Mouse (Mus musculus): ENCODE results near the gene Abr.

The Abr gene

DNA sequence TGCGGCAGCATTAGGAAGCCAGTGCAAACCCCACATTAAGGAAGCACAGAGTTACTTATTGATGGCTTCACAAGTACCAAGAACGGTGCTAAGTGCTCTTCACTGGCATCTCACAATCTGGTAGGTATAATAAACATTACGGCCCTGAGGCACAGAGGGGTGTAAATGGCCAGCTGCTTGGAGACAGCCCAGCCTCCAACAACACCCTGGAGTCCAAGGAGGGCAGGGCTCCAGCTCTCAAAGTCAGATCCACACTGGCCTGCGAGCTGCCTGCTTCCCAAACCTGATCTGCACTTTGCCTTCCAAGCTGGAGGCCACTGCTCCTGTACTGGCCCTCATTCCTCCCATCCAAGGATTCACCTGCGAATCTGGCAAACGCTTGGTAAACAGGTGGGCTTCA, 132.7 kb downstream of the Abr start:
- DNase-seq, result no peak

DNA sequence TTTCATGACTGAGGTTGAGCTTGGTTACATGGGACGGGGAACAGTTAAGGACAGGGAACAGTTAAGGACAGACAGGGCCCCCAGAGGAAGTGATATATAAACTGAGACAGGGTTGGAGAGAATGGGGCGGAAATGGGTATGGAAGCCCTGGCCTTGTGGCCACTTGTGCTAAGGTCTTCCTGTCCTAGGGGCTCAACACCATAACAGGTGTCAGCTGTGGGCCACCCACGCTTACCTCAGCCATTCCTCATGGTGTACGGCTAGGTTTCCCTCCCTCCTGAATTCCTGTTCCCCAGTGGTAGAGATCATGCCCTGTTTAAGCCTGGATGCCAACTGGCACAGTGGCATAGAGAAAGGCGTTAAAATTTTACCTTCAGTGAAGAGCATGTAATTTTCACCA, 135.1 kb downstream of the Abr start:
- no peak for DNase-seq

DNA sequence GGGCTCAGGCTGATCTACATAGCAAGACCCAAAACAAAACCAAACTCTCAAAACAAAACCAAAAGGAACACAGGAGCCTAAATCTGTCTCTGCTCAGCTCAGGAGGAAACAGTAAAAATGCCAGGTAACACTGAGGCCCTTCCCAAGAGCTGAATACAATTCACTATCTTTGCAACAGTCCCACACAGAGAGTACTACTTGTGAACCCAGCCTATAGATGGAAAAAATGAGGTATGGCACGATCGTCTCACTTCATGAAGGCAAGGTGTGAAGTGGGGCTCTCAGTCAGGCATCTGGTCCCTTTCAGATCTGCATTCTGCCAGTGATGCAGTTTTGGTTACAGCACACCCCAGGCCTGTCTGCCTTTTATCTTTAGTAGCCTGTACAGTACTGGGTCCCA, 138.1 kb downstream of the Abr start:
- no peak for DNase-seq

DNA sequence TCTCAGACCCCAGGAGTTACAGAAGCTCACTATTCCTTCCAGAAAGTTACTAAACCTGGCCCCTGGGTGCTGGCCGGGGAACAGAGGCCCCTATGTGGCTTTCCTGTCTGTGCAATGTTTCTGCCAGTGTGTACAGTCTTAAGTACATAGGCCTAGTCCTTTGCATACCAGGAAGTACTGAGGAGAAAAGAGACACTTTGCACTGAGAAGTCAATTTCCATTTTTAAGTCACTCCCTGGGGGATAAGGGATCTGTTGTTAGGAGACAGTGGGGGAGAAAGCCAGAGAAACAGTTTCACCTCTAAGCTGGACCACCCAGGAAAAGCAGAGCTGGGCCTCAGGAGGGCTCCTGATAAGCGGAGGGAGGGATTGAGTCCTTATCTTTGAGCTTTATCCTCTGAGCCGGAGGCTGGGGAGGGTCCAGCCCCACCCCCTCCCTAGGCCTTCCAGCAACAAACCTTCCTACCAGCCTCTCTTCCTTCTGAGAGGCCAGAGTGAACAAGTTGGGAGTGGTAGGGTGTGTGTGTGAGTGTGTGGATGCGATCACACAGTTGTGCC, 138.9 kb downstream of the Abr start:
- DNase-seq, result no peak

DNA sequence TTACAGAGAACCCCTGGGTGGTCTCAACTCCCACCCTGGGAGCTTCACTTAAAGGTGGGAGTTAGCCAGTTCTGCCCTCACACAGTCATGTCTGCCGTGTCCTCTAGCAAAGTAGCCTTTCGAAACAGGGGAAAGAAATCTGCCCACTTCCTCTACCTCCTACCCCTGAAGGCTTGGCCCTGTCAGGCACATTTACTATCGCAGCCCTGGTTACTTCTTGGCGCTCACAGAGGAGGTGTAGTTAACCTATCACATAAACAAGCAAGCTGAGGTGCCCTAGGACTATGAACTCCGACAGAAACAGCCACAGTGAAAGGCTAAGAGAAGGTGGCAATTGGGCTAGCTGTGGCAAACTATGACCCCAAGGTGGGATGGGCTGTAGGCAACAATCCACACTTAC, 139.4 kb downstream of the Abr start:
- DNase-seq, result peak; percentile 26

DNA sequence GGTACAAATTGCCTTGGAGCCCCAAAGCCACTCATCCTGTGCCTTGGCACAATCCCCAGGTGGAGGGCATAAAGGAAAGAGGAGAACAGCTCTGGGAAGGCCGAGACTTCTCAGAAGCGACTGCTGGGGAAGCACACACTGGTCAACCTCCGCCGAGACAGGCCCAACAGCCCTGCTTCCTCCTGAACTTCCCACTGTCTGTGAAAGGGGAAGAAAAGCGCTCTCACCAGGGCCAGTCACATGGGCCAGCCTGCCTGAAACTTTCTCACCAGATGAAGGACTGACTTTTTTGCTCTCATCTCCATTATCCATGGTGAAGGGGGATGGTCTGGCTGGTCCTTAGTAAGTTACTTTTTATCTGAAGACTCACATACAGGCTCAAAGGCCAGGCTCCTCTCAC, 139.9 kb downstream of the Abr start:
- no peak for DNase-seq

DNA sequence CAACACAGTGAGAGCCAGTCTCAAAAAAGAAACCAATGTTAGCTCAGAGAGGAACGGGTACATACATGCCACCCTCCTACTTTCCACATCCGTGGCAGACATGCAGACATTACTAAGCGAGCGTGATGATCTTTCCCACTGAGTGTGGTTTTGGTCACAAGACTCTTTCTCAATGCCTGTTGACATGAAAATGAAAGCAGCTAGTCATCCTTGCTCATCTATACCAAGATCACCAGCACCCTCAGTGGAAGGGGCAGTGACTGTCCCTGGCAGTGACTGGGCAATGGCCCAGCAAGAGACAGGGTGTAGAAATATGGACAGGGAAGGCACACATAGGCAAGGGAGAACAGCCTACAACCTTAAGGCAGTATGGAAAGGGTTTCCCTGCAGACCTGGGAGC, 142.4 kb downstream of the Abr start:
- DNase-seq, result no peak

DNA sequence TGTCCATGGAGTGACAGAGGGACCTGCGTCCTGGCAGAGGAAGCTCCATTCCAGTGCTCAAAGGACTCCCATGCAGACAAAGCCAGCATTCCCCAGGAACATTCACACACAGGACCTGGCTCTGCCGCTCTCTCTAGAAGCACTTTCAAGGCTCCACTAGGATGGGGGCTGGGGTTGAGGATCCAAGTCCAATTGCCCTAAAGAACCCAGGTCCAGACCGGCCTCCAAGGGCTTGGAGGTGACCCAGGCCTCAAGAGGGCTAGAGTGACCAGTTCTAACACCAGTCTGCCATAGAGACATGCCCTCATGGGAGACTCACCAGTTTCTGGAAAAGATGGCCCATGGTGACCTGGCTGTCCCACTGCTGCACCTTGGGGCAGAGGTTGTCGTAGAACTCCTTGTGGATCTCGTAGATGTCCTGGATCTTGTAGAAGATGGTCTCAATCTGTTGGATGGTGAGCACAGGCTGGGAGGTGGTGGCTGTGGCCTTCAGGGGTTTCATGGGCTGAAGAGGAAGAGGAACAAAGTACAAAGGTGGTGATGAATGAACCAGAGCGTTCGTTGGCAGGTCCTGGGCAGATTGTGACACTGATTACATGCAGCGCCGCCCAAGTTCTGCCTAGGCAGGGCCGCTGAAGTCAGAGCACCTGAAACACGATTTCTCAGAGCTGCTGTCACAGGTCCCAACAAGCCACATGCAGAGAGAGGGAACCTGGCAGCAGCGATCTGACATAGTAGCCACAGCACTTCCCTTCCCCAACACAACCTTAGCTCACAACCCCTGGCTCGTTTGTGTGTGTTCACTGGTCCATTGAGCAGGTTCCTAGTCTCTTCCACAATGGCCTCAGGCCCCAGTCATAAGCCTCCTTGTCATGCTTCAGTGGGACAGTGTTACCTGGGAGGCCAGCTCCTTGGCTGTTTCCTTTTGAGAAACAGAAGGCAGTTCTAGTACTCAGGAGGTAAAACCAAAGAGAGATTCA, 143.1 kb downstream of the Abr start:
- peak; percentile 58 for DNase-seq

DNA sequence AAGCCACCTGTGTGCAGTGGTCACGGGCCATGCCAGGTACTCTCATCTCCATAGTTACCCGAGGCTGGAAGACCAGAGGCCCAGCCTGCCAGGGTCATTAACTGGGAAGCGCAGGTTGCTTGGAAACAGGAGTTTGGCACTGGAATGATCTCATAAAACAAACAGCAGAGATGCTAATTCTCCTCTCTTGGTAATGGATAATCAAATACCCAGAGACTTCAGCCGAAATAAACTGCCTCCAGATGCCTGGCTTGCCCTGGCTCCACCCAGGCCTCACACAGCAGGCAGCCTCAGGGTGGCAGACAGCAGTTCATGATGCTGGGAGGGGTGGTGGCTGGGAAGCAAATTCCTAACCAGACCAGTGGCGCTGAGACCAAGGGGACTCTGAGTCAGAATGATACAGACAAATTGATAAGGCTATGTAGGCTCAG, 145.0 kb downstream of the Abr start:
- DNase-seq, result peak; percentile 85

DNA sequence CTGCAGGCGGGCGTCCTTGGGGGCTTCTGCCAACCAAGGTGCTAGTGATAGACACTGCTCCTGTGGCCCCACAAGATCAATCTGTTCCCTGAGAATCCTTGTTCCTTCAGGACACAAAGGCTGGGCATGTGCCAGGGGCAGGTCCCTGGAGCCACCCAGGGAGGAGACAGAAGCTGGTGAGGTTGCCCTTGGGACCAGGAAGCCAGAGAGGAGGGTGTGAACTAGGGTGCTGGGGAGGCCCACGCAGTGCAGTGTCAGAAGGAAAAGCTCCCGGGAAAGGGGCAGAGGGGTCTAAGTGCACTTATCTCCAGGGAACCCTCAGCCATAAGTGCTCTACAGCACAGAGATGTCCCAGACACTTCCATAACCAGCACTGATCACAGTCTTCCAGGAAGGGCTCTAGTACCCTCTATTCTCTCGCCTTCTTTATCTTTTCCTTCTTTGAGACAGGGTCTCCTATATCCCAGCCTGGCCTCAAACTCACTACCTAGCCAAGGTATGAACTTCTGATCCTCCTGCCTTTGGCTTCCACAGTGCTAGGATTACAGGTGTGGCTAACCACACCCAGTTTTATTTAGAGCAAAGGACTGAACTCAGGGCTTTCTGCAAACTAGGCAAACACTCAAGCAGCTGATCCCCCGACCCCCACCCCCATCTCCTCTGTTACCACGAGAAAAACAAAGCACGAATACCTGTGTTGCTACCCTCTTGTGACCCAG, 145.6 kb downstream of the Abr start:
- DNase-seq, result no peak

DNA sequence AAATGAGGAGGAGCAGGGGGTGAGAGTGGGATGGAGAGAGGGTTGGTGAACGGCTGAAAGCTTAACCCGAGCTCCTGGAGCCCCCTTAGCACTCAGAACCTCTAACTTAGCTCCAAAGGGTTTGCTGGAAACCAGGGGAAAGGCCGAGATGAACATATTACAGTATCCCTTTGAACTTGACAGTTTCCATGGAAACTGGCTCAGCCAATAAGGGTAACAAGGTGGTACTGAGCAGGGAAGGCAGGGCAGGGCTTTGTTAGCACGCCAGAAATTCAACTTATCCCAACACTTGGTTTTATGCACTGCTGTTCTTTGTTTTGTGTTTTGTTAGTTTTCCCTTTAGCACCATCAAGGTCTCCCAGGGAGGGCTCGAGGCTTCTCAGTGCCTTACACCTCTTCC, 149.5 kb downstream of the Abr start:
- no peak for DNase-seq

DNA sequence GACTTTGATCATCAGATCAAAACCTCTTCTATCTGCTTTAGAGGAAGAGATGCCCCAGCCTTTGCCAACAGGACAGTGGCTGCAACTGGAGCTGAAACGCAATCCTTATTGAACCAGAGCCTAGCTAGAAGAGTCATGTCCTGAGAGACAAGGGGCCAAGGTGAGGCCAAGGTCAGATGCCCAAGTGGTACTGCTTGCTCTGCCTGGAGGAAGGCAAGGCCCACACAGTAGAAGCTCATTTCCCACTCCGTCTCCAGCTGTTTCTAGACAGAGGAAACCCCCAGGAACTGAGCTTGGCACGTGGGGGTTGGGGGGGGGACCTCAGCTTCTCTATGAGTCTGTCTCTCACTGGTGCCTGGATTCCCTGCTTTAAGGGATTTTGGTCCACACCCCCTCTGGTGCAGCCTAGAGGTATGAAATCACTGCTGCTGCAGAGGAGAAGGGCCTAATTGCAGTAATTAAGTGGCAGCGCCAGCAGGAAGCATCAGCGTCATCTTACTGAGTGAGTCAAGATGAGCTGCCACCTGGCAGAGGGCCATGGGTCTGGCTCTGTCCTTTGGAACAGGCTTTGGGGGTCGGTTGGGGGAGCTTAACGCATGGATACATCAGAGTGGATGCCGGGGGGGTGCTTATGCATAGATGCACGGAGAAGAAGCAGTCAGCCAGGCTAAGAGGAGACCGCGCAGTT, 152.7 kb downstream of the Abr start:
- no peak for DNase-seq

DNA sequence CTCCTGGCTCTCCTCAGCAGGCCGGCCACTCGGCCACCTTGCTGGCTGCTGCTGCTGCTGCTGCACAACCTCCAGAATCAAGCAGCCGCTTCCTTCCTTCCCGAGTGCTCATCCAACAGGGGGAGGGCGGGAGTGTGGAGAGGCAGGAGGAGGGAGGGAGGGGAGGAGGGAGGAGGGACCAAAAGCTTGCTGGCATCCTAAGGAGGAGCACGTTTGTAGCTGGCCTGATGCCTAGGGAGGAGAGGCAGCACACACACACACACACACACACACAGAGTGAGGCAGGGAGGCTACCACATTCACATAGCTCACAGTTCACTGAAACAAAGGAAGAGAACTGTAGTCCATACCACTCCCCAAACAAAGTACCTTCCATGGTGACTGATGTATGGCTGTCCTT, 153.8 kb downstream of the Abr start:
- no peak for DNase-seq

DNA sequence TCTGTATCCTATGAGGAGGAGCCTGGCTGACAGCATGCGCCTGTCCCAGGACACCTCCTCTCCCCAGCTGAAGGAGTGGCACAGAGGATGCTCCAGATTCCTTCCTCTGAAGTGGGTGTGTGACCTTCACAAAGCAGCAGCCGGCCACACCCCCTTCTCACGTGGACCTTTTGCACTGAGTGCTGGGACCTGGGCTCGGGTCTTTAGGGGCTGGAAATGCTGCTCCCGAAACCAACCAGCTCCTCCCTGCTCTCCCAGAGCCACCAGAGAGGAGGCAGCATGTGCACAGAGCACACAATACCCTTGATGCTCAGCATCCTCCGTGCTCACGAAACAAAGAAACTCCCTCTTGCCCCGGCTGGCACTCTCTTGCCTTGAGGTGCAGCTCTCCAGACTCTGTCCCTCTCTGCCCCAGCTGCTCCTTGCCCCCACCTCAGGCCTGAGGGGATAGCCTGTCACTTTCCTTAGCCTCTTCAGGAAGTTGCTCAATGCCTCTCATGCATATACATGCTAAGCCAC, 154.6 kb downstream of the Abr start:
- no peak for DNase-seq

DNA sequence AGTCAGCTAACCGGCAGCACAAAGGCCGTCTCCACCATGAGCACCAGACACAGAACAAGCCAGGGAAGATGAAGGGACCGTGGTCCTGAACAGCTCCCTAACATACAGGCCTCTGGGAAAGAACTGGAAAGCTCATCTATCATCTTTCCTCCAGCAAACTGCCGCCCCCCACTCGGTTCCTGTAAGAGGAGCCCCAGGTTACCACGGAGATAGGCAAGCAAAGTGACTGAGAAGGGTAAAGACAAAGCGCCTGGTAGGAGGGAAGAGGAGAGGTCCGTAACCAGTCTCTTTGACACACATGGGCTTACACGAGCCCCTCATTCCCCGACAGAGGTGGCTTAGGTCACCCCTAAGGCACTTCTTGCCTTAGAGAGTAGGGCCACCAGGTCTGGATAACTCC, 155.0 kb downstream of the Abr start:
- DNase-seq, result no peak

DNA sequence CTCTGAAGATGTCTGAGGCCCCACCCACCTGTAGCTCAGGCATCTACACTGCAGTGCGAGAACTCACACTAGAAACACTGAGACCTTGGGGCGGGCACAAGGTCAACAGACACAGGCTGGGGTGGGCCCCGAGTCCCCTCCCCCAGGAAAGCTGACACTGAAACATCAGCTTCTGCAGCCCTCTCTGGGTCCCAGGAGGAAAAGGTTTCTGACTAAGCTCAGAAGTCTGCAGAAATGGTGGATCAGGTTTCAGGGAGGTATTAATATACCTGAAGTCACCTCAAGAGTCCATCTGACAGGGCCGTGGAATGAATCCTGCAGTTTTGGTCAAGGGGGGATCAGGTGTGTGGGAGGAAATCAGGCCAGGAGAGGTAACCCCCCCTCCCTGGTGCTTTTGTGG, 156.2 kb downstream of the Abr start:
- no peak for DNase-seq

DNA sequence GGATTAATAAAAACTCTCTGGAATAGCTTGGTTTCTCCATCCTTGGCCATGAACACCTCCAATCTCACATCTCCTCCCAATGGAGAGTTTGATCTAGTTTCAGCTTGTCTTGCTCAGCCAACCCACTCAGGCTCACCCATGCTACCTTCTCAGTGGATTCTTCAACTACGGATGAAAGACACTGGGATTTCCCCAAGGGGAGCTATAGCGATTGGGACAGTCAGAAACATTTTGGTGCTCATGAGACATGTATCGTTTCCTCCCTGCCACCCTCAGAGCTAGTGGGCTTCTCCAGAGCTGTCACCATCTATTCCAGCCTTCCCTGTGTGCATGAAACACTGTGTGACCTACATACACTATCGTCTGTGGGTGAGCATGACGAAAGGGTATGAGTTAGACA, 160.4 kb downstream of the Abr start:
- DNase-seq, result no peak

DNA sequence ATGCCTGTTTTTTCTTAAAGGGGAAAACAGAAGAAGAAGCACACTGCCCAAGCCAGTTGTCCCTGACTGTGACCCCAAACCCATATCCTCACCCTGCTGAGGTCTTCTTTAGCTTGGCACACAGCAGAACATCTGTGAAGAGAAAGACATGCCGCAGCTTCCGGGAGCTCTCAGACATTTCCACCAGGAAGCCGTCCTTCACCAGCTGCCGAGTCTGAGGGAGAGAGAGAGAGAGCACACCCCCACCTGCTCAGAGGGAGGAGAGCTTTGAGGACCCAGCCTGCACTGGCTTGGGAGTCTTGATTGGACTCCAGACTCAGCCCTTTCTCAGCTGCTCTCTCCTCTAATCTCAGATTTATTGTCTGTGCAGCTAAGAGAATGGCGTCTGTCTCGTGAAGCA, 160.9 kb downstream of the Abr start:
- DNase-seq, result no peak

DNA sequence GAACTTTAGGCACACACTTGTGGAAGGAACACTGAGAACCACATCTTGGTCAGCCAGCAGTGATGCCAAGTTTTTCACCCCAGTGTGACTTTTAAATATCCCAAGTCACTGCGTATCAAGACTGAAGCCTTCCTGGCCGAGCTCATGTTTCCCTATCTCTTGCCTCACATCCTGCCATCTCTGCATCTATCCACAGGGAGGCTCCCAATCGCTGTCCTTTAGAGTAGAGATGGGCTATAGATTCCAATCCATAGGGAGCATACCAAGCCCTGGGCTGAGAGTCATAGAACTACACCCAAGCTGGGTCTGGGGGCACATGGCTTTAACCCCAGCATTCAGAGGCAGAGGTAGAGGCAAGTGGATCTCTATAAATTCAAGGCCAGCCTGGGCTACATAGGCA, 162.6 kb downstream of the Abr start:
- no peak for DNase-seq

DNA sequence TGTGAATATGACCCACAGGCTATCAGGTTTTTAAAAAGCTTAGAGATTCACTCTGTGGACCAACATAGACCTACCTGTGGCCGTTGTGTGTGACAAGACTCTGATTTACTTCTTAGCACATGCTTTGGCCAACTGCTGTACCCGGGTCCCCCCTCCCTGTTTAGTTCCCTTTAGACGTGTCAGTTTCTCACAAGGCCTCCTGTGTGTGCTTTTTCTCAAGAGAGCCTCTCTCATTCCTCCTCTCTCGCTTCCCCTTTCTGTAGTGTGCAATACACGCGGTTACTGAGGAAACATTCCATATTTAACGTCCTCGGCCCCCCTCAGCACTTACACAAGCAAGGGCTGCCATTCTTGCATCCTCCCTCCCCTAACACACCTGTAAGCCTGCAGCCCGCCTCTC, 163.4 kb downstream of the Abr start:
- DNase-seq, result no peak

DNA sequence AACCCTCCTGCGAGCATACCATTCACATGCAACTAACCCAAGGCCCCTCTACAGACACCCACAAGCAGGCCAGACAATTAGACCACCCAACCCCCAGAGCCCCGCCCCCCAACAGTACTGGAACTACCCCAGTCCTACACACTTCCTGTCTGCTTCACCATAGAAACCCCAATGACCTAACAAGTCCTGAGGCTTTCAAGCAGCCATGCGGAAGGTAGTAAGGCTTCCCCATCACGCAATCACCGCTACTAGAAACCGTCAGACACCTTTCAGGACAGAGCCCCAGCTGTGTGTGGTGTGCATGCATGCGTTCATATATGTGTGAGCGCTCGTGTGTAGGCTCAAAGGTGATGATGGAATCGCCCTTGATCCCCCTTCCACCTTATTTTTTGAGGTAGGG, 165.2 kb downstream of the Abr start:
- DNase-seq, result no peak

DNA sequence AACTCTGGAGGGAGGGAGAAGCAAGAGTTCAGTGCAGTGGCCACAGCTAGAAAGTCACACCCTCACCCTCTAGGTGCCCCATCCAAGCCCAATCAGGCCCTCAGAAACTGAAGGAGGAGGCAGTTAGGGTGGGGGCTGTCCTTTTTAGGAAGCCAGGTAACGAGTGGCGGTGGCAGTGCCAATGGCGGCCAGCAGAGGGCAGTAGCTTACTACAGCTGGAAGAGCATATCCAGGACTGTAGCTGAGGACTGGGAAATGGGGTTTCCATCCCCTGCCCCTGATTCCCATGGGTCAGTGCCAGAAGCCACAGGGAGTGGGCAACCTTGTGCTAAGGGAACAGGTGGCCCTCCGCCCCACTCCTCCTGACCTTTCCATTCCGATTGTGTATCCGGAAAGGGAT, 165.9 kb downstream of the Abr start:
- peak; percentile 79 for DNase-seq

DNA sequence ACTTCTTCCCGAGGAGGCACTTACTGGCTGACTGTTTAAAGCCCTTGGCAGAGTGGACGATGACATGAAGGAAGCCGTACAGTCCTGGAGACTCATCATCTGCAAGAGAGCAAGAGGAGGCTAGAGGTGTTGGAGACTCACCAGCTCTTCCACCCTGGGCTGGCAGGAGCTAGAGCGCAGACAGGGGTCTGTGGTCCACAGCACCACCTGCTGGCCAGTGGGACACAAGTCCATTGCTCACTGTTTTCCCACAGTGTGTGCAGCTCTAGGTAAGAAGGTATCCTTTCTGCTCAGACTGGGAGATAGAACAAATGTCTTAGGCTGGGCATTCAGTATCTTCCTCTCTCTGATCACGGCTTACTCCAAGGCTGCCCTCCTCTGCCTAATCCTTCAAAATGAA, 167.6 kb downstream of the Abr start:
- DNase-seq, result peak; percentile 38
